Mouse (Mus musculus): ENCODE measurements around the gene Gal3st1.

Gal3st1 gene

DNA sequence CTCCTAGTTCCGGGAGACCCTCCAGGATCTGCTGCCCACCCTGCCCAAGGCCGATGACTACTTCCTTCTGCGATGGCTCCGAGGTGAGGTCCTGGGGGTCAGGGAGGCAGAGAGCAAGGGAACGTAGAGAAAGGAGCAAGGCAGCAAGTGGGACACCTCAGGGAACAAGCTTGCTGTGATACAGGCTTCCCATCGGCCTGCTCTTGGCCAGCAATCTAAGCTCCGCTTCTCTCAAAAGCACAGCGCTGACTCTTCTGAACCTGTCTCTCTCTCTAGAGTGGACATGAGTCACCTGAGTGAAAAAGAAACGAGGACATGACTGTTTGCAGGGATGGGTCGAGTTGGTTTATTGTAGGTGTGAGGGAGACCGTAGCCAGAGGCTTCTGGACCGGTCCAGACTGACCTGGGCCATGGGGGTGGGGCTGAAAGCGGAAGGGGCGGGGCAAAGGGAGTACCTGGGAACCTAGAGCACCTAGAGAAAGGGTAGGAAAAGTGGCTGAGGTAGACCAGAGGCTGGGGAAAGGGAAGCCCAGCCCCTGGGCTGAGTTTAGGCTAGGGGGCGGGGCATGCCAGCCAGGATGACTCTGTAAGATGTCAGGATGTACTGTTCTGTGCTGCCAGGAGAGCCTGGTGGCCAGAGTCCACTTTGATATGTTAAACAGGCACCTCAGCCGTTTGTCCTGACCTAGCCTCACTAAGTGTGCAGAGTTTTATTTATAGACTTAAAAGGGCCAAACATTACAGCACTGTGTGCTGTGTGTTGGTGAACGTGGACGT is 51.9 kb downstream of the Gal3st1 start:
- DNase-seq, result no peak

DNA sequence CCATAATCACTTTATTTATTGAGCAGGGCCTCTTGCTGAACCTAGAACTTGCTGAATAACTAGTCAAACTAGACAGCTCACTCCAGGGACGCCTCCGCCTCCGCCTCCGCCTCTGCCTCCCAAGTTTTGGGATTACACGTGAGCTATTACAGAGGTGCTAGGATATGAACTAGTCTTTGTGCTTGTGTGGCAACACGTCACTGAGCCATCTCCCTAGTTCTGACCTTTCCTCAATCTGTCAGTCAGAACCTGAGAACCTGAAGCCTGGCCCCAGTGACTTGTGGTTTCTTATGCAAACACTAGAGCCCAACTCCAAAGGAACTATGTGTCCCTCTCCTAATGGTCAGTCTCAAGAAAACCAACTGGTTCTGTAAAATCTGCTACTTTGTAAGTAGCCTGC is 52.5 kb downstream of the Gal3st1 start:
- DNase-seq, result no peak

DNA sequence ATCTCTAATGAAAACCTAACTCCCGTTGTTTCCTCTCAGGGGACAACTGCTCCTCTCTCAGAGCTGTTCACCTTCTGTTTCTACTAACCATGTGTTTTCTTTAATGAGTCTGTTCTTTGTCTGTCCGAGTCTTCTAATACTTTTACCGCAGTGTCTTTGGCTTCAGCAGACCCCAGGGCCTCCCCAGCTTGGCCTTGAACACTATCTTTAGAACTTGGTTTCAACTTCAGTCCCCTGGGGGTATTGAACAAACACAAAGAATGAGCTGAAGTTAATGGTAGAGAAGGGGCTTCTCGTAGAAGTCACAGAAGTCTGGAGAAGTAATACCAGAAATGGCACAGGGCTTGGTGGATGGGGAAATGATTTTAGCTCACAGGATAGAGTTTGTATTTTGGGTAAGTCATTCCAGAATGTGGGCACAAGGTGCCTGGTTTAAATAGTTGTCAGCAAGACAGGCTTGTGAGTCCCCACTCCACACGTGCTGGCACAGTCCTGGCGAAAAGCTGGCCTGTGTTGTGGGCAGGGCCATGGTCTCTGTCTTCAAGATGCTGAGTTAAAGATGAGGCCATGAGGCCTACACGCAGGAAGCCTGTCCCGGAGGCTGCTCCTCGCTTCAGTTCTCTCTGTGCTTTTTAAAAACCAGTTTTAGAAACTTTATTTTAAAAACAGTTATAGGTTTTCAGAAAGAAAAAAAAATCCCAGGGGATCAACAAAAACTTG is 53.1 kb downstream of the Gal3st1 start:
- DNase-seq, result no peak

DNA sequence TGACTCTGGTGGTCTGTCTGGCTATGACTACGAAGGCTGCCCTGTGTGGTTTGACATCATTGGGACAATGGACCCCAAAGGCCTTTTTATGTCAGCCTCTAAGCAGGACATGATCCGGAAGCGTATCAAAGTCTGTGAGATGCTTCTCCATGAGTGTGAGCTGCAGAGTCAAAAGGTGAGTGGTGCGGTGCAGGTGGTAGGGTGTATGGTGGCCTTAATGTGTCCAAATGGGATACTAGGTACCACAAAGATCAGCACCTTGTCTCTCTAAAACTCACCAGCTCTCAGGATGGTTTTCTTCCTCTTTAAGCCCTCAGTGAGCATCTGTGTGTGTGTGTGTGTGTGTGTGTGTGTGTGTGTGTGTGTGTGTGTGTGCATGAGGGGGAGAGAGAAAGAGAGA is 56.5 kb downstream of the Gal3st1 start:
- no peak for DNase-seq

DNA sequence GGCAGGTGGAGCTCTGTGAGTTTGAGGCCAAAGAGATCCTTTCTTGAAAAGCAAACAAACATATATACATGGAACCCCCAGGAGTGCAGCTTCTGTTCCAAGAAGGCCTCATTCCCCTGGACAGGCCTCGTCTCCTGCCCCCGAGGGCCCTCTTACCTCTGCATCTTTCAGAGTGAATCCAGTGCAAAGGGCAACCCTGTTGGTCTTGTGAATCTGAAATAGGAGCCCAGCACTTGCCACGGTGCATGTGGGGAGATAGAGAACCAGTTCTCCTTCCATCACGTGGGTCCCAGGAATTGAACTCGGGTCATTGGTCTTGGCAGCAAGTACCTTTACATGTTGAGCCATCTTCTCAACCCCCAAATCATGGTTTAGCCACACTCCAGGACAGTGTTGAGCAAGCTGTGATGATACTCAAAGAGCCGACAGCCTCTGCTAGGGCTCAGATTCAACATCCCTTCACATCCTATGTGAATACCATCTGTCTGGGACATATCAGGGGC is 57.7 kb downstream of the Gal3st1 start:
- DNase-seq, result no peak

DNA sequence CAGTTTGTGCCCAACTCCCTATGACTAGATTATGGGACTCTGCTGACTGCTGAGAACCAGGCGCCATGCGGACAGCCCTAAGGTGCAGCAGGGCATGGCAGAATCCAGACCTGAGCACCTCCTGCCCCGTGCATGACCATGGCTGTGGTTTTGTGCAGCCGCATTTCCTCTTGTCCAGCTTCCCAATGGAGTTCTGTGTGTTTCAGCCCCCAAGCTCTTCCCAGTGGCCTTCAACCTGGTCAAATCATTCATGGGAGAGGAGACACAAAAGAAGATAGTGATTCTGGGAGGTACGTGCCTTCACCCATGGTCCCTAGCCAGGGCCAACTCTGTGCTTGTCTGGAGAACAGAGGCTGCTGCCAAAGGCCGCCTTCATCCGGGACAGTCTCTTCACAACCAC is 59.6 kb downstream of the Gal3st1 start:
- DNase-seq, result no peak

DNA sequence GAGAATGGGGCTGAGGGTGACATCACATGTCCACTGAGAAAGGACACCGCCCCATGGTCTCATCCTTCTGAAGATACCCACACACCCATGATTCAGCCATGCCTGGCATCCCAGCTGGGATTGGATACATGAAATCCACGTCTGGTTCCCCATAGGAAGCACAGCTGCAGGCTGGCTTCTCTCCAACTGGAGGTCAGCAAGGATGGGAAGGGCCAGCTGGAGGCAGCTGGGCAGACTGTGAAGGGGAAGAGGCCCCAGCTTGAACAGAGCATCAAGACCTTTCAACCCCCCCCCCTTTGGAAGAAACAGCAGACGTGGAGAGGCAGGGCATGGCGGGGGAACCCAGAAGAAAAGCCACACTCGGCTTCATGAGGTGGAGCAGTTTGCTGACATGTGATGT is 63.1 kb downstream of the Gal3st1 start:
- no peak for DNase-seq

DNA sequence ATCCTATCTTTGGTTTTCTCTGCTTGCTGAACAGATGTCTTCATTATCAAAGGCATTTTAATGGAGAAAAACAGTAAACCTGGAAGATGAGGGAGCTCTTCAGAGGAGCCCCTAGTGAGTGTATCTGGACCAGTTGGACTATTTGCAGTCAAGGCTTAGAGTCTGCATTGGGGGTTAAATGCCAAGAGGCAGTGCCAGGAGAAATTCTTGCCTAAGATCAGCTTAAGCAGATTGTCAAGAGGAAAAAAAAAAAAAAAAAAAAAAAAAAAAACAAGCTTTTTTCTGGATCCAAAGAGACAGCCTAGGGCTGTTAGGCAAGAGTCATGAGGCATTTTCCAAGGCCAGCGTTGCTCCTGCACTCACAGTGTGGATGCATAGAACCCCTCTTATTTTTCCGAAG is 64.3 kb downstream of the Gal3st1 start:
- no peak for DNase-seq

DNA sequence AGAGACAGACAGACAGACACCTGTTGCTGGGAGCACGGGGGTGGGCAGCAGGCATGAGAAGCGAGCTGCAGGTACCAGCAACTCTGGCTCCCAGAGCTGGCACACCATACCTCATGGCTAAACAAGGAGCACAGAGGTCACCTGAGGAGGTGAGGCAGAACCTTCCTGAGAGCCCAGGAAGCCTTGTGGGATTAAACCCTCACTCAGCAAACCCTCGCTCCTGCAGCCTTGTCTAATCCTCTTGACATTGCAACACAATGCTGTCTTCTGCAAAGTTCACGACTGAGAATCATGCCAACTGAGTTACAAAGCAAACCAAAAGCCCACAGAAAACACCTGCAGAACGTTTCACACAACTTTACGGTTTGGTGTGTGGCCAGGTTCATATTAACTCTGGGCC is 65.0 kb downstream of the Gal3st1 start:
- no peak for DNase-seq

Measured in right cerebral cortex, postnatal 25 days (tissue).